Mouse (Mus musculus) liver, adult 2 months (tissue): ENCODE measurements at regions not wholly inside any gene's neighbourhood (a gene's known extent, or its start where the extent isn't known, plus 50 kb on each side); places are given as distances from the start of the nearest gene placed in this dataset.

Source experiments
- CTCF ChIP-seq: fragments of 200-500 bp; IDR thresholded peaks from 2 replicates; pipeline ENCODE4 v1.5.1; 2011; ENCODE audit warnings: low read depth, low read length, control low read depth
- POLR2A ChIP-seq: fragments of 200-500 bp; IDR thresholded peaks from 2 replicates; pipeline ENCODE4 v1.6.1; 2011; ENCODE audit warnings: low read length, control low read depth; ENCODE audit not compliant: insufficient read depth; ENCODE audit errors: extremely low read depth

GRCm38 (mm10) chr13:25983659-25984058, 713.4 kb upstream of the Nrsn1 start:
- TF ChIP-seq CTCF: no peak
- no peak for TF ChIP-seq POLR2A
